Mouse (Mus musculus) MEL-GATA-1-ER (cell line): ENCODE data around the gene Nyap1.

Source experiments
- DNase-seq: peaks from one replicate; pipeline ENCODE4 v3.0.0-alpha.2; 2012; ENCODE audit warnings: low read depth; ENCODE audit errors: extremely low read depth

Gene Nyap1

GRCm38 (mm10) chr5:137741023-137741931 lies at the start of gene Nyap1:
Gene Nyap1, minus strand, starts transcription at chr5:137741607.
- peak; percentile 44 for DNase-seq

- no peak for DNase-seq
Measured at GRCm38 (mm10) chr5:137788946-137789531, 47.6 kb upstream of the Nyap1 start.

GRCm38 (mm10) chr5:137788171-137788570 lies 46.8 kb upstream of the Nyap1 start:
- no peak for DNase-seq

GRCm38 (mm10) chr5:137787151-137787928 lies 45.9 kb upstream of the Nyap1 start, which contains the start of the genes Mepce and Zcwpw1:
Gene Mepce, minus strand, starts transcription at chr5:137787655.
Gene Zcwpw1, plus strand, starts transcription at chr5:137787798.
- DNase-seq, result peak; percentile 88

- peak; percentile 96 for DNase-seq
Measured at GRCm38 (mm10) chr5:137786109-137786942, 44.9 kb upstream of the Nyap1 start.

GRCm38 (mm10) chr5:137785164-137786031 lies 44.0 kb upstream of the Nyap1 start:
- DNase-seq, result no peak

GRCm38 (mm10) chr5:137784546-137784945 lies 43.1 kb upstream of the Nyap1 start:
- no peak for DNase-seq

- no peak for DNase-seq
Measured at GRCm38 (mm10) chr5:137783901-137784540, 42.6 kb upstream of the Nyap1 start.

GRCm38 (mm10) chr5:137782776-137783522 lies 41.5 kb upstream of the Nyap1 start:
- DNase-seq, result no peak

- no peak for DNase-seq
Measured at GRCm38 (mm10) chr5:137781661-137782060, 40.3 kb upstream of the Nyap1 start.

GRCm38 (mm10) chr5:137779053-137779933 lies 37.9 kb upstream of the Nyap1 start:
- DNase-seq, result no peak

- DNase-seq, result peak; percentile 89
Measured at GRCm38 (mm10) chr5:137778635-137779034, 37.2 kb upstream of the Nyap1 start, which contains the start of gene Ppp1r35. Gene Ppp1r35, plus strand, starts transcription at chr5:137778849.

GRCm38 (mm10) chr5:137777267-137777845 lies 35.9 kb upstream of the Nyap1 start:
- DNase-seq, result no peak

- DNase-seq, result no peak
Measured at GRCm38 (mm10) chr5:137776408-137776918, 35.1 kb upstream of the Nyap1 start.

- DNase-seq, result no peak
Measured at GRCm38 (mm10) chr5:137775587-137776290, 34.3 kb upstream of the Nyap1 start.

GRCm38 (mm10) chr5:137772755-137773154 lies 31.3 kb upstream of the Nyap1 start:
- no peak for DNase-seq
